Mouse (Mus musculus): ENCODE results near the gene Ccdc12. TPM values are rescaled to one million over a fixed set of nuclear protein-coding genes. Genes with fewer than 3 reads are reported as not detected.
A peak's percentile ranks its signal among the peaks of the same experiment; 100 is the strongest.
"Not testable (repeated sequence)": the region's sequence is repeated elsewhere in the genome, so short reads cannot be mapped to it uniquely, and the experiment has no call there.

Gene Ccdc12
- total and polyA plus RNA-seq, 2 experiments from 2014 or later: 25.0 to 102 TPM

DNA sequence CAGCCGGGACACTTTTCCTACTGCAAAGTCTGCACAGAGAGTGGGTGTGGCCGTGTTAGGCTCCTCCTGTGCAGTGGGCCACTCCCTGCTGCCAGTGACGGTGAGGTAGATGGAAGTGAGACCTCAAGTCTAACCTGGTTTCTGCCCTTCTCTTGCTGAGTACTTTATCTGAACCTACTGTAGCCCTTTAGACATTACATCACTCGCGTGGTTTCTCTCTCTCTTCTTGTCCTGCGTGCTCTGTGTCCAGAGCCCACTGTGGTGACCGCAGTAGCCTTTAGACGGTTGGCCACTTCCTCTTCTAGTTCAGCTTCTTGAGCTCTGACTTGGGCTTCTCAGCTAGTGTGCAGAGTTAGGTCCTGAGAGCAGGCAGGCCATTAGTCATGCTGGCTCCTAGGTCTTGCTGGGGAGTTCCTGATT is 20.2 kb downstream of the Ccdc12 start:
- Histone ChIP-seq H3K9me3 (ENCODE audit: low read length) (no peaks in the 10 kb centered on the region), H3K9ac (replicated peaks; ENCODE audit: low read length, poor library complexity, severe bottlenecking) (no peak overlapping the region), H3K27ac (ENCODE audit: low read depth, low read length) (no peak overlapping the region), H3K36me3 (ENCODE audit: insufficient read depth, low read length) (no peaks in the 10 kb centered on the region), H3K4me2 (ENCODE audit: low read depth, low read length, poor library complexity, severe bottlenecking) (no peak overlapping the region), H3K4me3 (ENCODE audit: low read depth, low read length) (no peak overlapping the region), H3K4me1 (ENCODE audit: insufficient read depth, low read length) (no peaks in the 10 kb centered on the region), H3K27me3 (ENCODE audit: insufficient read depth, low read length) (no peaks in the 10 kb centered on the region)
- WGBS: 92% methylated on average over 8 of the region's 8 CpGs
- ATAC-seq (ENCODE audit: low FRiP score) (no peak), DNase-seq (ENCODE audit: low spot score) (no peak)
- TF ChIP-seq CTCF (IDR thresholded peaks at IDR 0.05): no peak

DNA sequence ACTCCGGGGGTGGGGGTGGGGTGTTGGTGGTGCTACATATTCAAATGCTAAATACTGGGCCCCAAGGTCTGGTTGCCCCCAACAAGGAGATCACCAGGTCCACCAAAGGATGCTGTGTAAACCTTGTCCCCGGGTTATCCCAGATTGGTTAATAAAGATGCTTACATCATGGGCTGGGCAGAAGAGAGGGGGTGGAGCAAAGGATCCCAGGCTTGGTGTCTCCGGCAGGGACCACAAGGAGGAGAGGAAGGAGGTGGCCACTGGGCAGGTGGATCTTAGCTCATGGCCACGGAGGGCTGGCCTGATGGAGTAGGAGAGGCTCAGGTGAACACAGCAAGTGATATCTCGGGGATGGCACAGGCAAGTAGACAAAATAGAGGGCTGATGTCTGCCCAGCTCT is 22.6 kb downstream of the Ccdc12 start:
- H3K9ac ChIP-seq (replicated peaks; ENCODE audit: low read length, poor library complexity, severe bottlenecking): no peak overlapping the region
- H3K4me1 ChIP-seq (ENCODE audit: insufficient read depth, low read length): peaks cover 9% of the 10 kb centered on the region; the same call in 1 of the 2 replicates
- ATAC-seq (ENCODE audit: low FRiP score): no peak
- H3K4me3 ChIP-seq (ENCODE audit: low read depth, low read length): no peak overlapping the region
- no peak for TF ChIP-seq CTCF (IDR thresholded peaks at IDR 0.05)
- no peaks in the 10 kb centered on the region for H3K27me3 ChIP-seq (ENCODE audit: insufficient read depth, low read length)
- no peak overlapping the region for H3K27ac ChIP-seq (ENCODE audit: low read depth, low read length)
- 70% methylated on average over 5 of the region's 5 CpGs for WGBS
- no peak overlapping the region for H3K4me2 ChIP-seq (ENCODE audit: low read depth, low read length, poor library complexity, severe bottlenecking)
- H3K9me3 ChIP-seq (ENCODE audit: low read length): no peaks in the 10 kb centered on the region
- no peak for DNase-seq (ENCODE audit: low spot score)
- no peaks in the 10 kb centered on the region for H3K36me3 ChIP-seq (ENCODE audit: insufficient read depth, low read length)

DNA sequence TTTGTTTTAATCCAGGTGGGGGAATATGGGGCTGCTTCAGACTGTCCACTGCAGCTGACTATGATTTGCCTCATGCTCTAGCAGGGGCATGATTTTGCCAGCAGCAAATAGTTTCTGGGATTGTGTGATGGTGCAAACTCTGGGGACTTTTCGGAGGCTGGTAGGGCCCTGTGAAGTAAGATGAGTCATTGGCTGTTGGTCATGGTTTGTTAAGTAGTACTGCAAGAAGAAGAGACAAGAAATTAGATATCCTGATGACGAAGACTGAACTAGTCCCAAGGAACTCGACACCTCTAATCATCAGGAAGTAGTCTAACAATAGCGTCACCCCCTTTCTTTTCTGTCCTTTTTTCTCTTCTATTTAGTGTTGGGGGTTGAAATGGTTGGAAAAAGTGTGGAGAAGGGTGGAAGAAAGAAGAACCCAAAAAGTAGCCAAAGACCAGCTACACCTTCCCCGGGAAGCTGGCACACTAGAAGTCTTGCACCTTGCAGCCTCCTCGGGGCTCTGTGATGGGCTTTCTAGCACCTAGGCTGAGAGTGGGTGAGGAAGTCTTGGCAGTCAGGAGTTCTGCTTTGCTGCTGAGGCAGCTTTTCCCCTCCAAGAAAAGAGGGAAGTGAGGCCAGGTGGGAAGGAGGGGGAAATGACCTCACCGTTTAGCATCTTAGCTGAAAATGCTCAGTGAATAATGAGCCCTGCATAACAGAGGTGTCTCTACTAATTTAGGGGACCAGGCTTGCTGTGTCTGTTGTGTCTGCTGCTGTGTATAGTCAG is 24.6 kb downstream of the Ccdc12 start:
- H3K4me2 ChIP-seq (ENCODE audit: low read depth, low read length, poor library complexity, severe bottlenecking): no peak overlapping the region
- no peaks in the 10 kb centered on the region for H3K36me3 ChIP-seq (ENCODE audit: insufficient read depth, low read length)
- DNase-seq (ENCODE audit: low spot score): no peak
- 88% methylated on average over 7 of the region's 7 CpGs for WGBS
- no peaks in the 10 kb centered on the region for H3K9me3 ChIP-seq (ENCODE audit: low read length)
- H3K27ac ChIP-seq (ENCODE audit: low read depth, low read length): no peak overlapping the region
- H3K9ac ChIP-seq (replicated peaks; ENCODE audit: low read length, poor library complexity, severe bottlenecking): no peak overlapping the region
- H3K4me3 ChIP-seq (ENCODE audit: low read depth, low read length): no peak overlapping the region
- ATAC-seq (ENCODE audit: low FRiP score): no peak
- TF ChIP-seq CTCF (IDR thresholded peaks at IDR 0.05): no peak
- no peaks in the 10 kb centered on the region for H3K27me3 ChIP-seq (ENCODE audit: insufficient read depth, low read length)
- H3K4me1 ChIP-seq (ENCODE audit: insufficient read depth, low read length): peaks cover 15% of the 10 kb centered on the region; the same call in 1 of the 2 replicates

DNA sequence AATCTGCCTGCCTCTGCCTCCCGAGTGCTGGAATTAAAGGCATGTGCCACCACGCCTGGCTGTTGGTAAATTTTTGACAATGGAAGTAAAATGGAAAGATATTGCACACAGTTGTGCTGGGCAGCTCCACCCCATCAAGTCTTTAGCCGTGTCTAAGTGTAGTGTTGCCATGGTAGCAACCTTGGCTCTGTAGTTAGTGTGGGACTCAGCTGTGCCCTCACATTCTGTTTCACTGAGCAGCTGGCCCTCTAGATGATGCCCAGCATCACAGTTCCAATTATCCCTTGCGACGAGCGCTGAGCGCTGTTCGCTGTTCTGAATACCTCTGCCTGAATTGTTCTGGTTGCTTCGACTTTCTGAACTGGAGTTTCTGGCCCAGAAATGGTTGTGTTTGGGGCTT is 25.5 kb downstream of the Ccdc12 start:
- Histone ChIP-seq H3K9ac (replicated peaks; ENCODE audit: low read length, poor library complexity, severe bottlenecking) (no peak overlapping the region), H3K9me3 (ENCODE audit: low read length) (no peaks in the 10 kb centered on the region), H3K4me3 (ENCODE audit: low read depth, low read length) (no peak overlapping the region), H3K27ac (ENCODE audit: low read depth, low read length) (no peak overlapping the region), H3K36me3 (ENCODE audit: insufficient read depth, low read length) (no peaks in the 10 kb centered on the region), H3K27me3 (ENCODE audit: insufficient read depth, low read length) (no peaks in the 10 kb centered on the region), H3K4me1 (ENCODE audit: insufficient read depth, low read length) (peaks cover 15% of the 10 kb centered on the region; the same call in 1 of the 2 replicates), H3K4me2 (ENCODE audit: low read depth, low read length, poor library complexity, severe bottlenecking) (no peak overlapping the region)
- ATAC-seq (ENCODE audit: low FRiP score) (no peak), DNase-seq (ENCODE audit: low spot score) (peak; percentile 81)
- TF ChIP-seq CTCF (IDR thresholded peaks at IDR 0.05): no peak
- WGBS: 42% methylated on average over 9 of the region's 9 CpGs

DNA sequence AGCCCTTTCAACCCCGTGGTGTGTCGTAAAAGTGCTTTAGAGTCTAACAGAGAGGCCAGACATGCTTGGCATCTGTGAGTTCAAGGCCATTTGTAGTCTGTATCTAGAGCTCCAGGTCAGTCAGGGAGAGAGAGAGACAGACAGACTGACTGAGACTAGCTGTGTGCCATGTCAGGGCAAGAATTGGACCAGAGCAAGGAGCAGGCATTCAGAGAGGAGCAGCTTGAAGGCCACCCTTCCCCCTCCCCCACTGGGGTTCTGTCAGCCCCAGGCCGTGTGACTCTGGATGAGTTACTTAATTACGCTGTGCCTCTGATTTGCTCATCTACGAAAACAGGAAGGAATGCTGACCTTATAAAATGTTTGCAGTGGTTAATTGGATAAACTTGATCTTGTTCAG is 26.0 kb downstream of the Ccdc12 start:
- no peak for TF ChIP-seq CTCF (IDR thresholded peaks at IDR 0.05)
- H3K4me2 ChIP-seq (ENCODE audit: low read depth, low read length, poor library complexity, severe bottlenecking): no peak overlapping the region
- ATAC-seq (ENCODE audit: low FRiP score): no peak
- no peaks in the 10 kb centered on the region for H3K9me3 ChIP-seq (ENCODE audit: low read length)
- H3K4me1 ChIP-seq (ENCODE audit: insufficient read depth, low read length): peaks cover 15% of the 10 kb centered on the region; the same call in 1 of the 2 replicates
- H3K36me3 ChIP-seq (ENCODE audit: insufficient read depth, low read length): no peaks in the 10 kb centered on the region
- H3K27me3 ChIP-seq (ENCODE audit: insufficient read depth, low read length): no peaks in the 10 kb centered on the region
- DNase-seq (ENCODE audit: low spot score): no peak
- WGBS: 60% methylated on average over 5 of the region's 5 CpGs
- no peak overlapping the region for H3K9ac ChIP-seq (replicated peaks; ENCODE audit: low read length, poor library complexity, severe bottlenecking)
- H3K27ac ChIP-seq (ENCODE audit: low read depth, low read length): no peak overlapping the region
- no peak overlapping the region for H3K4me3 ChIP-seq (ENCODE audit: low read depth, low read length)

DNA sequence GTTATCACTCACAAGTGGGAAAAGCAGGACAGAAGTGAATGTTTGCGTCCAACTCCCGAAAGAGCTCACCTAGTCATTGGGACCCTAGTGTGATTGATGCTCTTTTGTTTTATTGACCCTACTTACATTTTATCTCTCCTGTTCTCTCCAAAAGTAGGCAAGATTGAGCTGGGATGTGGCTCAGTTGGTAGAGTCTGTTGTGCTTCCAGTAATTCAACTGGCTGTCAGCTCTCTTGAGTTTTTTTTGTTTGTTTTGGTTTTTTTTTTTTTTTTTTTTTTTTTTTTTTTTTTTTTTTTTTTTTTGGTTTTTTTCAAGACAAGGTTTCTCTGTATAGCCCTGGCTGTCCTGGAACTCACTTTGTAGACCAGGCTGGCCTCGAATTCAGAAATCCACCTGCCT is 26.4 kb downstream of the Ccdc12 start:
- H3K27ac ChIP-seq (ENCODE audit: low read depth, low read length); H3K36me3 ChIP-seq (ENCODE audit: insufficient read depth, low read length); H3K4me3 ChIP-seq (ENCODE audit: low read depth, low read length); H3K27me3 ChIP-seq (ENCODE audit: insufficient read depth, low read length); H3K9me3 ChIP-seq (ENCODE audit: low read length); DNase-seq (ENCODE audit: low spot score); ATAC-seq (ENCODE audit: low FRiP score); H3K4me2 ChIP-seq (ENCODE audit: low read depth, low read length, poor library complexity, severe bottlenecking); H3K9ac ChIP-seq (replicated peaks; ENCODE audit: low read length, poor library complexity, severe bottlenecking): not testable (repeated sequence)
- 94% methylated on average over 3 of the region's 3 CpGs for WGBS
- peaks cover 15% of the 10 kb centered on the region; the same call in 1 of the 2 replicates for H3K4me1 ChIP-seq (ENCODE audit: insufficient read depth, low read length)
